19 mouse cellular contexts compared by ENCODE assay signal in genomic region chr3:32694211-32694610, GRCm38 (mm10).
"Had no signal": no experiment of that assay in that cellular context is flagged by ENCODE, and none has a peak within 500 bp of the region (broad histone marks: within the 10 kb centered on the region; RNA-seq: fewer than 3 reads in every experiment).

No protein-coding gene starts in this region.

- H3K27me3 ChIP-seq: limb, embryonic 13.5 days; liver, embryonic 12.5 days; liver, embryonic 15.5 days; megakaryocyte, embryonic 14.5 days; midbrain, embryonic 13.5 days; stomach, embryonic 15.5 days had no signal

- DNase-seq: kidney, adult 11 months; kidney, postnatal 4 days; liver; lung, adult 18-20 months; right cerebral cortex, postnatal 25 days; spleen, adult 18-20 months; thymus, postnatal 25 days had no signal

- H3K4me3 ChIP-seq: limb, embryonic 10.5 days; limb, embryonic 13.5 days; liver, embryonic 12.5 days; liver, embryonic 15.5 days; megakaryocyte, embryonic 14.5 days; midbrain, embryonic 10.5 days; midbrain, embryonic 13.5 days; myocyte; stomach, embryonic 15.5 days had no signal

- H3K36me3 ChIP-seq: limb, embryonic 10.5 days; limb, embryonic 13.5 days; liver, embryonic 12.5 days; liver, embryonic 15.5 days; midbrain, embryonic 10.5 days; midbrain, embryonic 13.5 days; stomach, embryonic 15.5 days had no signal

- H3K4me1 ChIP-seq: limb, embryonic 10.5 days; limb, embryonic 13.5 days; midbrain, embryonic 13.5 days; stomach, embryonic 15.5 days had no signal

- ATAC-seq: liver, embryonic 12.5 days; midbrain, embryonic 13.5 days; midbrain, embryonic 16.5 days had no signal

- H3K4me2 ChIP-seq: limb, embryonic 13.5 days; liver, embryonic 15.5 days; midbrain, embryonic 13.5 days; stomach, embryonic 15.5 days had no signal

- H3K9me3 ChIP-seq: limb, embryonic 10.5 days; limb, embryonic 13.5 days; liver, embryonic 12.5 days; liver, embryonic 15.5 days; megakaryocyte, embryonic 14.5 days; midbrain, embryonic 10.5 days; midbrain, embryonic 13.5 days; stomach, embryonic 15.5 days had no signal

- H3K27ac ChIP-seq: kidney, postnatal 0 days; limb, embryonic 10.5 days; limb, embryonic 13.5 days; liver, embryonic 12.5 days; liver, embryonic 15.5 days; macrophage; midbrain, embryonic 10.5 days; midbrain, embryonic 13.5 days; stomach, embryonic 15.5 days had no signal

- H3K9ac ChIP-seq: limb, embryonic 13.5 days; liver, embryonic 12.5 days; liver, embryonic 15.5 days; midbrain, embryonic 13.5 days; stomach, embryonic 15.5 days had no signal
